Mouse (Mus musculus) lung, postnatal 0 days (tissue): Measurements from ENCODE around the gene Shmt2. TPM values are rescaled to one million over a fixed set of nuclear protein-coding genes. Genes with fewer than 3 reads are reported as not detected.

Experiments used
- ATAC-seq: fragments of 200-750 bp; cut with Nextera tagmentation; 2 replicates; pipeline ENCODE4 v1.8.0; 2017; ENCODE audit warnings: moderate library complexity
- DNase-seq: peaks from one replicate; pipeline ENCODE4 v3.0.0-alpha.2; 2016; ENCODE audit warnings: low spot score
- H3K27ac ChIP-seq: fragments of 300-500 bp; sonication (generic); 2 replicates; pipeline ENCODE4 v1.5.1; 2014; ENCODE audit warnings: antibody characterized with exemption, mild to moderate bottlenecking, low read length, mixed read lengths
- H3K27me3 ChIP-seq: fragments of 300-500 bp; sonication (generic); replicated peaks from 2 replicates; pipeline ENCODE4 v1.6.1; 2014; ENCODE audit warnings: low read length, mixed read lengths; ENCODE audit not compliant: insufficient read depth
- H3K36me3 ChIP-seq: fragments of 300-500 bp; sonication (generic); 2 replicates; pipeline ENCODE4 v1.6.1; 2014; ENCODE audit warnings: low read length, mixed read lengths; ENCODE audit not compliant: insufficient read depth
- H3K4me1 ChIP-seq: fragments of 300-500 bp; sonication (generic); 2 replicates; pipeline ENCODE4 v1.6.1; 2014; ENCODE audit warnings: antibody characterized with exemption, low read depth, low read length, mixed read lengths; ENCODE audit not compliant: insufficient read depth
- H3K4me2 ChIP-seq: fragments of 300-500 bp; sonication (generic); replicated peaks from 2 replicates; pipeline ENCODE4 v1.6.1; 2014; ENCODE audit warnings: low read depth, mild to moderate bottlenecking, low read length, moderate library complexity, mixed read lengths
- H3K4me3 ChIP-seq: fragments of 300-500 bp; sonication (generic); 2 replicates; pipeline ENCODE4 v1.5.1; 2014; ENCODE audit warnings: low read depth, low read length
- H3K9ac ChIP-seq: fragments of 300-500 bp; sonication (generic); replicated peaks from 2 replicates; pipeline ENCODE4 v1.6.1; 2014; ENCODE audit warnings: low read depth, mild to moderate bottlenecking
- H3K9me3 ChIP-seq: fragments of 300-500 bp; sonication (generic); 2 replicates; pipeline ENCODE4 v1.6.1; 2016; ENCODE audit warnings: low read length, mixed read lengths
- CTCF ChIP-seq: IDR thresholded peaks from 2 replicates; pipeline ENCODE4 v1.5.1; 2016; ENCODE audit warnings: antibody characterized with exemption, mild to moderate bottlenecking
- EP300 ChIP-seq: IDR thresholded peaks from 2 replicates; pipeline ENCODE4 v1.6.1; 2016; ENCODE audit warnings: antibody characterized with exemption, mild to moderate bottlenecking, control low read depth
- WGBS: fragments of 180-500 bp; shearing (Covaris S2); extraction: QIAGEN DNeasy Blood & Tissue Kit; methylation state at CpG from one replicate; pipeline ENCODE4 v1.1.7; 2014; 5-methylcytosine and 5-hydroxymethylcytosine counted together
- polyA plus RNA-seq: library from polyadenylated mRNA; unstranded; fragments of >200 nt; fragmentation: Nextera tagmentation; extraction: Ambion mirVana; gene quantifications from 2 replicates; pipeline ENCODE4 v1.2.1, GENCODE M21; 2015

Gene Shmt2
- polyA plus RNA-seq, 1 experiment from 2014 or later = 27.1 TPM

DNA sequence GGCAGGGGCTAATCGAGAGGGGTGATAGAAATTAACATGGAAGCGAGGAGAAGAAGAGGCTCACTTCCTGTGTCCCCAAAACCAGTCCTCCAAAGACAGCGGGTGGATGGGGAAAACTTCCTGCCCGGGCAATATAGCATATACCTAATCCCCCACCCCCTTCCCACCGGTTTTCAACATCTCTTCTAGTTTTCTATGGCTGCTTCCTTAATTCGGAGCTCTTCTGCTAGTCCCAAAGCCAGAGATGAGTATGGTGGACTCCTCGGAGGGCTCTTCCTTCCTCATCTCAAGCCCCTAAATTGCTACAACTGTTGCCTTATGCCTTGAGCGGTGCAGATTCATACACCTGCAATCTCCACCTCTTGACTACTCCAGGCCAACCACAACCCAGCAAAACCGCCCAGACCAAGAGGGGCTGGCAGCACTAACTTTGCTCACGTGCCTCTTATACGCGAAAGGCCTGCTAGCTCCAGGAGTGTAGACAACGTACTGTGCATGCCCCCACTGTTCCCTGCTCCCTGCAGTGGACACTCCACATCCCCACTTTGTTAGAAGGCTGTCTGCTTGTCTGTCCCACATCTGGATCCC is 8.0 kb downstream of the Shmt2 start:
- peaks cover 19% of the 10 kb centered on the region; the same call in 1 of the 2 replicates for H3K27me3 ChIP-seq
- ATAC-seq = no peak
- no peaks in the 10 kb centered on the region for H3K36me3 ChIP-seq
- peaks cover 28% of the 10 kb centered on the region for H3K4me1 ChIP-seq
- TF ChIP-seq CTCF (no peak), EP300 (no peak)
- H3K27ac ChIP-seq = peak overlapping the region; percentile 20; the same call in 1 of the 2 replicates
- 23% methylated on average over 13 of the region's 13 CpGs for WGBS
- H3K4me3 ChIP-seq = no peak overlapping the region
- DNase-seq = no peak
- peak overlapping the region; percentile 91; the same call in 1 of the 2 replicates for H3K4me2 ChIP-seq
- H3K9me3 ChIP-seq = no peaks in the 10 kb centered on the region
- H3K9ac ChIP-seq = no peak overlapping the region

DNA sequence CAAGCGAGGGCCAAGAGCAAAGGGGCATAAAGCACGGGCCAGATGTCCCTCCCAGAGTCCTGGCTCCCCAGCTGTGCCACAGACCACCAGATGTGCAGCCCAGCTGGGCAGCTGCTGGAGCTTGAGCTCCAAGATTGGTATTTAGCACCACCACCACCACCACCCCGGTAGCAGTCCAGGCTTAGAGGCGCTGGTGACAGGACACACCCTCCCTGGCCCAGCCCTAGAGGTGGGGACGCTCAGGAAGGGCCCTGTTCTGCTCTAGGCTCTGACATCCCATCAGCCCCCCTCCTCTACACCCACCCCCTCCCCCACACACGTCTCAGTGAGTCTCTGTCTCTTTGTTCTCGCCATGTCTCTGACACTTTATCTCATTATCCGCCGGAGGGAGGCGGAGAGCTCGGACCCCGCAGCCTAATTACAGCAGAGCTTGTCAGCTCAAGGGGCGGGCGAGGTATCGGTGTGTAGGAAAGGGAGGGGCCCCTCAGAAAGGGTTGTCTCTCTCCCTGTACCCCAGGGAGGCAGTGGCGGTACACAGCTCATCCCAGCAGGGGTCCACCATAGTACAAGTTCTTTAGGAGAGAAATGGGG is 8.6 kb downstream of the Shmt2 start:
- TF ChIP-seq EP300 (no peak), CTCF (no peak)
- H3K27me3 ChIP-seq = peaks cover 19% of the 10 kb centered on the region; the same call in 1 of the 2 replicates
- DNase-seq = no peak
- peak overlapping the region; percentile 91 for H3K4me2 ChIP-seq
- peak overlapping the region; percentile 30 for H3K4me3 ChIP-seq
- ATAC-seq = no peak
- WGBS = 3% methylated on average over 15 of the region's 16 CpGs
- no peaks in the 10 kb centered on the region for H3K9me3 ChIP-seq
- H3K4me1 ChIP-seq = peaks cover 28% of the 10 kb centered on the region
- peak overlapping the region; percentile 26; the same call in 1 of the 2 replicates for H3K9ac ChIP-seq
- H3K36me3 ChIP-seq = no peaks in the 10 kb centered on the region
- H3K27ac ChIP-seq = no peak overlapping the region

DNA sequence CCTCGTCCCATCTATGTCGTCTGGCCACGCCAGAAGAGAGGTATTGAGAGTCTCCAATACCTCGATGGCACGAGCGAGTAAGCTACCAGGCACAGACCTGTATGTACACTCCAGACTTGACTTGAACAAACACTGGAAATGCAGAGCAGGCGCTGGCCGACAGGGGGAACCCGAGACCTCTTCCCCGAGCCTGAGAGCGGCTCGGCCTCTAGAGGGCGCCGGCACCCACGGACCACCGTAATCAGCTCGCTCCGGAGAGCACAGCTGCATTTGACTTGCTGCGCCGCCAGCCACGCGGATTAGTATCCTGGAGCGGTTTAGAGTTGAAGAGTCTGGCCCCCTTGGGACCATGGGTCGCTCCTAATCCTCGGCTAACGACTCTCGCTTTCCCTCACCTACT is 9.4 kb downstream of the Shmt2 start:
- peak overlapping the region; percentile 26; the same call in 1 of the 2 replicates for H3K9ac ChIP-seq
- H3K27me3 ChIP-seq = peaks cover 25% of the 10 kb centered on the region; the same call in 1 of the 2 replicates

DNA sequence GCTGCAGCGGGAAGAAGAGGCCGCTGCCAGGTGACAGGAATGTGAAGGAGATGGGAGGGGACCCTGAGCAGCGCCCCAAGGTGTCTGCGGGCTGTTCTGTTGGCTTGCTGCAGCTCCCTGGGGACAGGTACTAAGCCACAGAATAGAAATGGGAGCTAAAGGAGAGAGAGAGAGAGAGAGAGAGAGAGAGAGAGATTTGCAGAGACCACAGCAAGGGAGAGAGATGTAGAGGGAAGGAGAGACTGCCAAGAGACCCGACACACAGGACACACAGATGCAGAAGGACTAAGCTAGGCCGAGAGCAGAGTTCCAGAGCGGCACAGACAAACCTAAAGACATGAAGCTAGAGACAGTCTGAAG is 10.0 kb downstream of the Shmt2 start:
- Histone ChIP-seq H3K27ac (no peak overlapping the region), H3K4me3 (peak overlapping the region; percentile 44), H3K9ac (0 out of 2 replicates have a peak overlapping the region, but pooled peaks have one; percentile 12), H3K36me3 (no peaks in the 10 kb centered on the region), H3K9me3 (no peaks in the 10 kb centered on the region), H3K27me3 (peaks cover 27% of the 10 kb centered on the region; the same call in 1 of the 2 replicates), H3K4me1 (peaks cover 27% of the 10 kb centered on the region), H3K4me2 (peak overlapping the region; percentile 91)
- no peak for TF ChIP-seq EP300
- TF ChIP-seq CTCF = no peak; the same call in 1 of the 2 replicates
- DNase-seq (no peak), ATAC-seq (no peak)
- WGBS = 6% methylated on average over 7 of the region's 7 CpGs

More for the DNA sequence above, 9.4 kb downstream of the Shmt2 start:
- H3K4me1 ChIP-seq = peaks cover 28% of the 10 kb centered on the region
- peak overlapping the region; percentile 91 for H3K4me2 ChIP-seq
- TF ChIP-seq EP300 (no peak), CTCF (peak; percentile 100)
- H3K27ac ChIP-seq = no peak overlapping the region
- ATAC-seq = peak; percentile 63
- no peaks in the 10 kb centered on the region for H3K9me3 ChIP-seq
- H3K36me3 ChIP-seq = no peaks in the 10 kb centered on the region
- DNase-seq = peak; percentile 92
- WGBS = 0% methylated on average over 27 of the region's 27 CpGs
- peak overlapping the region; percentile 30 for H3K4me3 ChIP-seq

DNA sequence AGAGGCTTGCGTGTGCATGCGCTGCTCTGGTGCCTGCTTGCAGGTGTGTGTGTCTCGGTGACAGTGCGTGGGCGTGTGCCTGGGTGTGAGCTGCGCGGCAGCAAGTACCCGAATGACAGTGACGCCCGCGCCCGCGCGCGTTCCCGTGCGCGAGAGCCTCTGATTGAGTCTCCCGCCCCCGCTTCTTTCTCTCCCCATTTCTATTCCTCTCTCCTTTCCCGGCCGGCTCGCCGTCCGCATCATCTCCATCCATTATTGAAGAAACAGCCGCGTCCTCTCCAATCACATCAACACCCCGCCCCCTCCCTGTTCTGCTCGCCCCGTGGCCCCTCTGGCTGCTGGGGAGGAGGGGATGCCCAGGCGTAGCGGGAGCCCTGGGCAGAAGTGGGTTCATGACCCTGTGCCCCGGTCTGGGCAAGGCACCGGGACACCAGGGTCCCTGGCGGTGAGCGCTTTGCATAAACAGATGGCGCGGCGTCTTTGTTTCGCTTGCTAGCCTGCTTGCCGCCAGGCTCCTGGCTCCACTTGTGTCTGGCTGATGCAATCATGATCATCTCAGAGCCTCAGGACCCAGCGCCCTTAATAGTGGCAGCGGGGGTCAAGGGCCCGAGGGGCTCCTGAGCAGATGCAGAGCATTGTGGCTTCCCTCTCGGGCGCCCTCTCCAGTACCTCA is 10.5 kb downstream of the Shmt2 start:
- peaks cover 27% of the 10 kb centered on the region; the same call in 1 of the 2 replicates for H3K27me3 ChIP-seq
- TF ChIP-seq EP300 (no peak), CTCF (peak; percentile 50; the same call in 1 of the 2 replicates)
- 5% methylated on average over 40 of the region's 46 CpGs for WGBS

DNA sequence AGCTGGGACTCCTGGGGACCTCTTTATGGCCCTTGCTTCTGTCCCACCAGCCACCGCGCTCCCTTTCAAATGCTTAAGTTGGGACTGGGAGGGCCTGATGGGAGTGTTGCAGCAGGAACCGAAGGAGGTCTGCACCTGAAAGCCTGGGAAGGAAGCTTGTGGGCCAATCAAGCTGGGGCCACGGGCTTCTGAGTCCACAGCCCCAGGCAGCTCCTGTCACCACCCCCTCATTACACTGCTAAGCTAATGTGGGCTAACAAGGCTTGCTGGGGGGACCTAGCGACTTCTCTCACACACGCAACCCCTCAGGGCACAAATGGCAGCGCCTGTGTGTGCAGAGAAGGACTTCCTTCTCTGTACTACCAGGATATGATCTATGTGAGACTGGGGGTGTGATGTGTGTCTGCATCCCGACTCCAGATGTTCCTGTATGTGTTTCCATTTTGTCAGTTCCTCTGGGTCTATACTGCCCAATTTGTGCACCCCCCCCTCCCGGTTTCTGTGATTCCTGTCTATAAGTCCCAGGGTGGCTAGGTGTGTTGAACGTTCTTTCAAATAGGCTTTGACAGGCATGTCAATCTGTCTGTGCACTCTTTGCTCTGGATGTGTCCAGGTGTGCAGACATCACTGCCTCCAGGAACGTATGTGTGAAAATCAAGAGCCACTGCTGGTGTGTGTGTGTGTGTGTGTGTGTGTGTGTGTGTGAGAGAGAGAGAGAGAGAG is 11.2 kb downstream of the Shmt2 start:
- Histone ChIP-seq H3K4me3 (no peak overlapping the region), H3K36me3 (no peaks in the 10 kb centered on the region), H3K4me2 (peak overlapping the region; percentile 91), H3K9ac (no peak overlapping the region), H3K27ac (no peak overlapping the region), H3K27me3 (peaks cover 27% of the 10 kb centered on the region; the same call in 1 of the 2 replicates), H3K9me3 (no peaks in the 10 kb centered on the region), H3K4me1 (peaks cover 24% of the 10 kb centered on the region)
- DNase-seq (no peak), ATAC-seq (no peak)
- WGBS = 24% methylated on average over 11 of the region's 11 CpGs
- no peak for TF ChIP-seq EP300
- TF ChIP-seq CTCF = no peak

More for the DNA sequence above, 10.5 kb downstream of the Shmt2 start:
- no peaks in the 10 kb centered on the region for H3K36me3 ChIP-seq
- H3K4me3 ChIP-seq = peak overlapping the region; percentile 44
- no peaks in the 10 kb centered on the region for H3K9me3 ChIP-seq
- no peak overlapping the region for H3K27ac ChIP-seq
- H3K4me2 ChIP-seq = peak overlapping the region; percentile 91
- 0 out of 2 replicates have a peak overlapping the region, but pooled peaks have one; percentile 12 for H3K9ac ChIP-seq
- H3K4me1 ChIP-seq = peaks cover 24% of the 10 kb centered on the region
- peak; percentile 36 for DNase-seq
- ATAC-seq = no peak
